Mouse (Mus musculus) megakaryocyte, embryonic 14.5 days (primary cell): Measurements from ENCODE around the gene Rbm3. TPM values are rescaled to one million over a fixed set of nuclear protein-coding genes. Genes with fewer than 3 reads are reported as not detected.
A peak's percentile ranks its signal among the peaks of the same experiment; 100 is the strongest.

ENCODE experiments used
- H3K27me3 ChIP-seq: replicated peaks from 2 replicates; pipeline ENCODE3; 2012; ENCODE audit warnings: inconsistent platforms
- H3K36me3 ChIP-seq: replicated peaks from 2 replicates; pipeline ENCODE3; 2012; ENCODE audit warnings: low read length, inconsistent platforms, mixed read lengths
- H3K4me1 ChIP-seq: 2 replicates; pipeline ENCODE4 v1.6.1; 2012; ENCODE audit warnings: inconsistent platforms
- H3K4me3 ChIP-seq: replicated peaks from 2 replicates; pipeline ENCODE3; 2012; ENCODE audit warnings: moderate library complexity, mild to moderate bottlenecking, inconsistent platforms
- H3K9me3 ChIP-seq: 2 replicates; pipeline ENCODE4 v1.6.1; 2012; ENCODE audit warnings: inconsistent platforms
- FLI1 ChIP-seq: IDR thresholded peaks from 2 replicates; pipeline ENCODE4 v1.6.1; 2012; ENCODE audit warnings: low read length, inconsistent platforms, mixed read lengths
- GATA1 ChIP-seq: IDR thresholded peaks from 3 replicates; pipeline ENCODE4 v1.6.1; 2012; ENCODE audit warnings: mixed read lengths, low read length, inconsistent platforms, borderline replicate concordance
- polyA plus RNA-seq: library from polyadenylated mRNA; stranded (reverse); fragments of >175 nt; gene quantifications from 2 replicates; pipeline ENCODE4 v1.2.3, GENCODE M21; 2012; ENCODE audit warnings: low replicate concordance; ENCODE audit not compliant: insufficient read depth

Gene Rbm3
- 3.2 and 96.3 TPM in 2 replicates for polyA plus RNA-seq

DNA sequence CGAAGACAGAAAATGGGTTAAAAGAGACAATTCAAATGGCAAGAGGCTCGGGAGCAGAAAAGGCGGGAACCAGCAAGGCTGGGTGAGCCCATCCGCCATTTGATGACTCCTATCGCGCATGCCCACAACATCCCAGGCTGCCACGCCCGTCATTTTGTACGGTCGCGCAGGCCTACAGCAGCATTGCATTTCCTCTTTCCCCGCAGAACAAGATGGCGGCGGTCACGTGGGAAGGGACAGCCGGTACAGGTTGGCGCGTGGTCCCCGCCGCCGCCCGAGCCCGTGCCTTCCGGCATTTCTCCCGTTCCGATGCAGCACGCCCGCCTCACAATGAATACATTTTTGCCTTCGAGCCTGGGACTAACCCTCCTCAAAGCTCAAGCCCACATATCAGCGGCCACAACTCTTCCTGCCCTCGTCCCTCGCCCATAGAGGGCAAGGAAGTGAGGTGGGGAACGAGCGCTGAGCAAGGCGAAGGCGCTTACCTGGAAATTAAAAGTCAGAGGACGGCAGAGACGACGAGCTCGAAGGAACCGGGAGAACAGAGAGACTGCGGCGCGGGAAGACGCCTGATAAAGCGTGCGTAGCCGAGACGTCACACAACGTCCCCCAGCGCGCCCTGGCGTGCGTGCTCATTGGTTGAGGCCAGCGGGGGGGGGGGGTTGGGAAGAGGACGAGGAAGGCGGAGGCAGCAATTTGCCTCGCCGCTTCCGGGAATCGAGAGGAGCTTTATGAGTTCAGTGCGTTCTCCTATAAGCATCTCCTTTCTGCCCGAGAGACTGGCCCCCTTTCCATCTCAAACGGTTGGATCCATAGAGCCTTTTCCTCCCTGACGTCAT is at the start of gene Rbm3:
Rbm3 (minus strand) TSS at position 728 of the 839 bp plus-strand sequence.
- Histone ChIP-seq H3K4me3 (peak within 1 kb of the TSS; percentile 95), H3K9me3 (peaks cover 14% of the 10 kb centered on the region), H3K4me1 (peaks cover 27% of the 10 kb centered on the region), H3K36me3 (peaks cover 39% of the 10 kb centered on the region), H3K27me3 (no peaks in the 10 kb centered on the region)
- TF ChIP-seq GATA1 (no peak), FLI1 (no peak)

DNA sequence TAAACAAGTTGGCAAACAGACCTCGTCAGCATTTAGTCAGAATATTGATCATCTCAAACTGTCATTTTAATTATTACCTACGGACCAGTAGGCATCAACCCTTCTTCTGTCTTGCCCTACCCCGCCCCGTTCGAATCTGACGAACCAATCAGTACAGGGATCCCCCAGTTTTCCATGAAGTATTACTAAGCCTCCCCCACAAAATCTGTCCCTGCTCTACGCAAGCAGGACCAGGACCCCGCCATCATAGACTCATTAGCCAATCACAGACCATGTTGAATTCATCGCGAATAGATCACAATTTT is 47.7 kb upstream of the Rbm3 start, which contains the start of gene Ebp:
Ebp (minus strand) TSS at position 94 of the 305 bp plus-strand sequence.
- Histone ChIP-seq H3K9me3 (peaks cover 5% of the 10 kb centered on the region; the same call in 1 of the 2 replicates), H3K27me3 (no peaks in the 10 kb centered on the region), H3K36me3 (peaks cover 7% of the 10 kb centered on the region), H3K4me3 (peak within 1 kb of the TSS; percentile 96), H3K4me1 (peaks cover 22% of the 10 kb centered on the region; the same call in 1 of the 2 replicates)
- no peak for TF ChIP-seq FLI1
- TF ChIP-seq GATA1, result no peak

- Histone ChIP-seq H3K36me3 (peaks cover 10% of the 10 kb centered on the region), H3K9me3 (peaks cover 5% of the 10 kb centered on the region; the same call in 1 of the 2 replicates)
- TF ChIP-seq FLI1, result no peak
- TF ChIP-seq GATA1, result no peak
These were observed 47.1 kb upstream of the Rbm3 start for GRCm38 (mm10) chrX:8192640-8193418.

DNA sequence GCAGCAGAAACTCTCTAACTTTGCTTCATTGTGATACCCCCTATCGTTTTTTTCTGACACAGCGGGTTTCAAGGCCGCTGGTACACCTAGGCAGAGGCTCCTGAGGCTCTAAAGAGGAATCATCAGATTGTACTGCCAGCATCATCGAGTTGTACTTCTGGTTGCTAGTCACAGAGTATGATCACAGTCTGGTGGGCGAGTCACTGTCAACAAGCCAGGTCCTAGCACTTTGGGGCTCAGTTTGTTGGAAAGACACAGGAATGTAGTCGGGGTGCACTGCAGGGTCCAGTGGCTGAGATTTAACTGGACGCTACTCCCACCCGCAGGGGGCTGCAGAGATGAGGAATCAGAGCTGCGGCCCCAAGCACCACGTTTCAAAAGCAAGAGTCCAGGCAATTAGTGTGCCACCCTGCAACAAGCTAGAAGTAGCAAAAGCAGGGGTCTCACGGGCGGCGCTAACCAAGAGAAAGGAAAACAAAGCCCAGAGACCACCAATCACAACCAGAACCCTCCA is 46.5 kb upstream of the Rbm3 start:
- Histone ChIP-seq H3K4me3 (peak overlapping the region; percentile 96), H3K9me3 (peaks cover 5% of the 10 kb centered on the region; the same call in 1 of the 2 replicates)
- TF ChIP-seq GATA1, result no peak
- no peak for TF ChIP-seq FLI1

More at GRCm38 (mm10) chrX:8192640-8193418, 47.1 kb upstream of the Rbm3 start:
- Histone ChIP-seq H3K4me3 (peak overlapping the region; percentile 96), H3K27me3 (no peaks in the 10 kb centered on the region), H3K4me1 (peaks cover 16% of the 10 kb centered on the region; the same call in 1 of the 2 replicates)

GRCm38 (mm10) chrX:8182871-8183540 is 37.3 kb upstream of the Rbm3 start:
- Histone ChIP-seq H3K36me3 (peaks cover 38% of the 10 kb centered on the region), H3K9me3 (no peaks in the 10 kb centered on the region), H3K27me3 (no peaks in the 10 kb centered on the region), H3K4me3 (no peak overlapping the region), H3K4me1 (peaks cover 12% of the 10 kb centered on the region)
- TF ChIP-seq FLI1, result no peak
- no peak for TF ChIP-seq GATA1

More for the DNA sequence above, 46.5 kb upstream of the Rbm3 start:
- Histone ChIP-seq H3K27me3 (no peaks in the 10 kb centered on the region), H3K36me3 (peaks cover 16% of the 10 kb centered on the region), H3K4me1 (peaks cover 15% of the 10 kb centered on the region; the same call in 1 of the 2 replicates)

- no peak for TF ChIP-seq FLI1
- TF ChIP-seq GATA1, result no peak
- Histone ChIP-seq H3K4me1 (peaks cover 15% of the 10 kb centered on the region), H3K9me3 (no peaks in the 10 kb centered on the region), H3K4me3 (no peak overlapping the region), H3K36me3 (peaks cover 6% of the 10 kb centered on the region), H3K27me3 (no peaks in the 10 kb centered on the region)
These were observed 34.0 kb upstream of the Rbm3 start for GRCm38 (mm10) chrX:8179646-8180045.

- Histone ChIP-seq H3K4me1 (peaks cover 18% of the 10 kb centered on the region), H3K27me3 (no peaks in the 10 kb centered on the region), H3K4me3 (no peak overlapping the region), H3K9me3 (no peaks in the 10 kb centered on the region), H3K36me3 (peaks cover 3% of the 10 kb centered on the region)
- TF ChIP-seq FLI1 (no peak), GATA1 (no peak)
These were observed 33.2 kb upstream of the Rbm3 start for GRCm38 (mm10) chrX:8178871-8179270.

DNA sequence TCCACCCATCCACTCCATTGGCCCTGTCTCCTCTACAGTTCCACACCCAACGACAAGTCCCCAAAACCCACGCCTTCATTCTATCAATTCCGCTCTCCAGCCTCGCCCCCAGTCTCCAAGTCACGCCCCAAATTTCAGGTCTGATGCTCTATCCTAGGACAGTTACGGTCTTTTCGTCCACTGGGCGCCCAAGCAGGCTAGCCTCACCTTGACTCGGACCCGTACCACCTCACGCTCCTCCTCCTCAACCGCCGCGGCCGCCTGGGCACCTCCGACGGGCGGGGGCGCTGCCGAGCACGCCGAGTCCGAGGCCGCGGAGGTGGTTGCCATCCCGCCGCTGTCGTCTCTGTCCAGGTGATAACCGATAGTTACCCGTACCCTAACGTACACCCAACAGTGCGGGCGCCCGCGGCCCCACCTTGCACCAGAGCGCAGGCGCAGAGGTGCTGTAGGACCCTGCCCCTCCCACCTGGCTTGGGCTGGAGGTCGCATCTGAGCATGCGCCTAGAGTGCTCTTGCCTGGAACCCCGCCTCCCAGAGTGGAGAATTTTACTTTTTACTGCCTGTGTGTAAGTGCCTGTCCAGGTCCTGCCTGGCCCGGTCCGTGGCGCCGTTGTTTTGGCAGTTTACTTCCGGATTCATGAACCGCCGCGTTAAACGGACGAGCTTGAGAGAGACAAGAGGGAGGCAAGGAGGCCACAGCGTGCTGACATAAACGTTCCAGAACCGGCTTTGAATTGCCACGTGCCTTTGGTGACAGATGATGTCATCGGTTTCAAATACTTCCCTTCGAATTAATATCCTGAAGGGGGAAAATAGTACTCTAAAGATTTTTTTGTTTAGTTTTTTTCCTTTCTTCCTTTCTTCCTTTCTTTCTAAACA is 30.1 kb upstream of the Rbm3 start, which contains the start of gene Tbc1d25:
Tbc1d25 (minus strand) TSS at position 678 of the 882 bp plus-strand sequence.
- no peak for TF ChIP-seq FLI1
- no peak for TF ChIP-seq GATA1
- Histone ChIP-seq H3K27me3 (no peaks in the 10 kb centered on the region), H3K9me3 (no peaks in the 10 kb centered on the region), H3K4me3 (peak within 1 kb of the TSS; percentile 95), H3K4me1 (peaks cover 18% of the 10 kb centered on the region), H3K36me3 (peaks cover 25% of the 10 kb centered on the region)

- H3K4me3 ChIP-seq, result peak overlapping the region; percentile 95
- TF ChIP-seq GATA1 (no peak), FLI1 (no peak)
These were observed 29.5 kb upstream of the Rbm3 start for GRCm38 (mm10) chrX:8175169-8175503.

More at GRCm38 (mm10) chrX:8175169-8175503, 29.5 kb upstream of the Rbm3 start:
- Histone ChIP-seq H3K9me3 (no peaks in the 10 kb centered on the region), H3K36me3 (peaks cover 29% of the 10 kb centered on the region), H3K4me1 (peaks cover 18% of the 10 kb centered on the region), H3K27me3 (no peaks in the 10 kb centered on the region)
